Mouse (Mus musculus) ES-E14 (cell line): ENCODE data around the gene Arntl.

ENCODE experiments used
- HCFC1 ChIP-seq: IDR thresholded peaks from 2 replicates; pipeline ENCODE4 v1.6.1; 2012; ENCODE audit warnings: low read length, inconsistent platforms, borderline replicate concordance; ENCODE audit not compliant: insufficient read depth
- MAFK ChIP-seq: IDR thresholded peaks from 2 replicates; pipeline ENCODE4 v1.6.1; 2014; ENCODE audit warnings: mild to moderate bottlenecking, low read depth, low read length, inconsistent platforms; ENCODE audit not compliant: insufficient read depth
- ZC3H11A ChIP-seq: IDR thresholded peaks from 2 replicates; pipeline ENCODE4 v1.6.1; 2012; ENCODE audit warnings: low read depth, mild to moderate bottlenecking, inconsistent platforms, low read length, borderline replicate concordance
- ZNF384 ChIP-seq: IDR thresholded peaks from 2 replicates; pipeline ENCODE4 v1.6.1; 2012; ENCODE audit warnings: low read depth, low read length, inconsistent platforms

DNA sequence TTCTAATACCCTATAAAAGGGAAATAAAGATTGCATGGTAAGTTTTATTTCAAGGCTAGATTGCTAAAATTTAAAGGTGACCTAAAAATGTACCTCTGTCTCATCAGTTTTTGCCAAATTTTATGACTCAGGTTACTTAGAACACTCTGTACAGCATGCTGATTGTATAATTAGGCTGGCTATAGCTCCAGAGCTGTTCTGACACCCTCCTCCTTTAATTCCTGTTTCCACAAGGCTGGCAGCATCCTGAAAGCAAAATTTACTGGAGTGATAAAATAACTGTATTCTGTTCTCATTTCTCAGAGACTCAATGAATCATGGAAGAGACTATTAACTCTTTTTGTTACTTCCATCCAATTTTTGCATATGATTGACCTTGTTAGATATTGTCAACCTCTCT is 126.8 kb downstream of the Arntl start:
- TF ChIP-seq ZNF384 (no peak), ZC3H11A (no peak), MAFK (no peak), HCFC1 (no peak)
